Mouse (Mus musculus) ES-Bruce4 (cell line): ENCODE data around the gene Foxp1. TPM values are rescaled to one million over a fixed set of nuclear protein-coding genes. Genes with fewer than 3 reads are reported as not detected.

Source experiments
- H3K27ac ChIP-seq: 2 replicates; pipeline ENCODE4 v1.5.1; 2012; ENCODE audit warnings: low read length, inconsistent platforms; ENCODE audit not compliant: insufficient read depth
- H3K27me3 ChIP-seq: 2 replicates; pipeline ENCODE4 v1.6.1; 2012; ENCODE audit warnings: mild to moderate bottlenecking, low read length, inconsistent platforms; ENCODE audit not compliant: control insufficient read depth, poor library complexity, insufficient read depth, severe bottlenecking
- H3K36me3 ChIP-seq: 2 replicates; pipeline ENCODE4 v1.6.1; 2012; ENCODE audit warnings: inconsistent platforms, mild to moderate bottlenecking, low read length, moderate library complexity; ENCODE audit not compliant: control insufficient read depth, poor library complexity, insufficient read depth, severe bottlenecking
- H3K4me1 ChIP-seq: one replicate; pipeline ENCODE4 v1.8.1; 2011; ENCODE audit warnings: low read length; ENCODE audit not compliant: control insufficient read depth, insufficient read depth
- H3K4me3 ChIP-seq: 2 replicates; pipeline ENCODE4 v1.5.1; 2011; ENCODE audit warnings: low read depth, mild to moderate bottlenecking, low read length
- H3K9ac ChIP-seq: 2 replicates; pipeline ENCODE4 v1.6.1; 2012; ENCODE audit warnings: low read depth, mild to moderate bottlenecking, inconsistent platforms; ENCODE audit not compliant: poor library complexity, severe bottlenecking
- H3K9me3 ChIP-seq: replicated peaks from 2 replicates; pipeline ENCODE4 v1.6.1; 2012; ENCODE audit warnings: mild to moderate bottlenecking, low read length, inconsistent platforms; ENCODE audit not compliant: control insufficient read depth, poor library complexity, insufficient read depth, severe bottlenecking
- CTCF ChIP-seq: IDR thresholded peaks from one replicate; pipeline ENCODE4 v1.8.1; 2011; ENCODE audit warnings: low read depth, low read length
- EP300 ChIP-seq: IDR thresholded peaks from 2 replicates; pipeline ENCODE4 v1.6.1; 2011; ENCODE audit warnings: low read depth, low read length; ENCODE audit not compliant: insufficient read depth
- POLR2A ChIP-seq: IDR thresholded peaks from one replicate; pipeline ENCODE4 v1.8.1; 2011; ENCODE audit warnings: low read length; ENCODE audit not compliant: insufficient read depth
- polyA plus RNA-seq: library from polyadenylated mRNA; stranded (reverse); fragments of >200 nt; gene quantifications from 2 replicates; pipeline ENCODE4 v1.2.4, GENCODE M21; 2011; ENCODE audit warnings: low read depth; ENCODE audit not compliant: missing spikeins, insufficient read depth, insufficient read length

Gene Foxp1
- polyA plus RNA-seq, 1 experiment = 33.5 TPM

DNA sequence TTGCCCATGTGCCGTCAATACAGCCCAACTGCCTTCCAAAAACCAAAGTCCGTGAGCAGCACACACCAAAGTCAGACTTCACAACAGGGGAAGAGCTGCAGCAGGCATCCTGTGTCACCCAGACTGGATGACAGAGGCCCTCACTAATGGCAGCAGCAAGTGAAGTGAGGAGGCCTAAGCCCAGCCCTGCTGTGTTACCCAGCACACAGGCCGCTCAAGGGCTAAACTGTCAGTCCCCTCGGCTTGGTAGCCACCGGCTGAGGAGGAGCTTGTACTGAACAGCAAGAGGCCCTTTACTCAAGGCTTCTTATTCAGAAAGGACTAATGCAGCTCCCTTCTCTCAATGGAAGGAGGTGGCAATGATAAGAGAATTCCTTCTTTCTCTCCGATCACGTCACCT lies 336.0 kb downstream of the Foxp1 start:
- Histone ChIP-seq H3K9ac (no peak overlapping the region), H3K27ac (no peak overlapping the region), H3K27me3 (no peaks in the 10 kb centered on the region), H3K4me1 (no peaks in the 10 kb centered on the region), H3K36me3 (no peaks in the 10 kb centered on the region), H3K9me3 (no peaks in the 10 kb centered on the region), H3K4me3 (no peak overlapping the region)
- no peak for TF ChIP-seq EP300
- TF ChIP-seq POLR2A = no peak
- TF ChIP-seq CTCF = no peak

DNA sequence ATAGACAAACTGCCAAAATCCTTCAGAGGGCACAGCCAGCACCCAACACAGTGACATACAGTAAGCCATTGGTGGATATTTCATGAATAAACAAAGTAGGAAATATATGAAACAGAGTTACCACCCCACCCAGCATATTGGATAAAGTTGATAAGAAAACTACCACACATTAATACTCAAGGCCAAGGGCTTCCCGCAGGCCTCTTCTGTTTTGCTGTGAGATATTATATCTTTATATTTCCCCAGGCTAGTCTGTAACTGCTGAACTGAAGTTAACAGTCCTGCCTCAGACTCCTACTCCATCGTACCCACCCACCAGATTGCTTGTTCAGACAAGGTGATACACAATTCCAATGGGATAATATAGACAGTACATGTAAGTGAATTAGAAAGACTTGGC lies 336.7 kb downstream of the Foxp1 start:
- no peaks in the 10 kb centered on the region for H3K9me3 ChIP-seq
- H3K36me3 ChIP-seq = no peaks in the 10 kb centered on the region
- H3K4me1 ChIP-seq = no peaks in the 10 kb centered on the region
- TF ChIP-seq POLR2A (no peak), EP300 (no peak)
- H3K27ac ChIP-seq = no peak overlapping the region
- H3K27me3 ChIP-seq = no peaks in the 10 kb centered on the region
- H3K4me3 ChIP-seq = no peak overlapping the region
- H3K9ac ChIP-seq = no peak overlapping the region

DNA sequence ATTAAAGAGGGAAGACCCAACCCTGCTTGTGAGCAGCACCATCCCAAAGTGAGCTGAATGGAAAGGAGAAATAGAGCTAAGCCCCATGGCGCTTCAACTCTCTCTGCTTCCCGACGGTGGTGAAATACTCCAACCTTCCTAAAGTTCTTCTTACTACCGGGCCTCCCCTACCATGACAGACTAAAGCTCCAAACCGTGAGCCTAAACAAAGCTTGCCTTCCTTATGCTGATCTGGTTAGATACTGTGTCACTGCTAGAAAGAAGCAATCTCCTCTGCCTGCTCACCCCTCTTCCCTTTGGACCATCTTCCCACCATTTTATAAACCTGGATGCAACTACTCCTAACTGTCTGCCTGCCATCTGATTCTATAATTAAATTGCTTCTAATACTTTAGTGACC lies 338.5 kb downstream of the Foxp1 start:
- Histone ChIP-seq H3K27me3 (no peaks in the 10 kb centered on the region), H3K4me3 (no peak overlapping the region), H3K4me1 (no peaks in the 10 kb centered on the region), H3K9me3 (no peaks in the 10 kb centered on the region), H3K27ac (no peak overlapping the region), H3K9ac (no peak overlapping the region), H3K36me3 (no peaks in the 10 kb centered on the region)
- TF ChIP-seq CTCF (no peak), POLR2A (no peak), EP300 (no peak)

DNA sequence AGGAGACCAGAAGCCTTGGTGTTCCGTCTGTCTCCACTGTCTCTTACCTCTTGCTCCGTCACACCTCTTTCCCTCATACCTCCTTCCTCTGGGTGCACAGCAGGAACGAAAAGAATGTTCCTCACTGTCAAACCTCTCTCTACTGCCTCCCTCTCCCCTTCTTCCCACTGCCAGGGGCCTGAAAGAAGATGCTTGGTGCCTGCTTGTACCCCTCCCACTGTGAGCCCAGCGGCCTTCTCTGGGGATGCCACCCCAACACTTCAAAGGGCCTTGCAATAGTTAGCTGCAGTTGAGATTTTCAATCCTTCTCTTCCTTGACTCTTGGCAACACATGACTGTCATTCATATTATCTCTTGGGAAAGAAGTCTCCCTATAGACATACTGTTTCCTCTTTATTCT lies 339.7 kb downstream of the Foxp1 start:
- no peak overlapping the region for H3K27ac ChIP-seq
- no peaks in the 10 kb centered on the region for H3K4me1 ChIP-seq
- H3K27me3 ChIP-seq = no peaks in the 10 kb centered on the region
- no peak overlapping the region for H3K9ac ChIP-seq
- no peaks in the 10 kb centered on the region for H3K9me3 ChIP-seq
- no peak overlapping the region for H3K4me3 ChIP-seq
- no peaks in the 10 kb centered on the region for H3K36me3 ChIP-seq
- TF ChIP-seq POLR2A = no peak

DNA sequence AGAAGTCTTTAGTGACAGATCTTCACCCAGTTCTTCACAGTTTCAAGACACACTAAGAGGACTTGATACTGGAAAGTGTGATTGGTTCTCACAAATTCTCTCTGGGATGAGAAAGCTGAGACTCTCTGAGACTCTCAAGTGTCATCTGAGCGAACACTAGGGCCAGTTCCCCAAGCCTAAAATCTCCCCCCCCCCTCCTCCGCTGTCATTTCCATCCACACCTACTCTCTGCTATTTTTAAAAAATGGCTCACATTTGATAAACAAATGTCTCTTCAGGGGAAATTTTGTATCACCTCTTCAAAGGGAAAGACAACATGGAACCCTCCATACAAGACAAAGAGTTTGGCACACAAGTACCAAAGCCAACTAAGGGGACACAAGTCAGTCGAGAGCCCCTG lies 346.3 kb downstream of the Foxp1 start:
- Histone ChIP-seq H3K27ac (no peak overlapping the region), H3K27me3 (no peaks in the 10 kb centered on the region), H3K4me3 (no peak overlapping the region), H3K4me1 (no peaks in the 10 kb centered on the region), H3K9me3 (no peaks in the 10 kb centered on the region), H3K36me3 (no peaks in the 10 kb centered on the region), H3K9ac (no peak overlapping the region)
- TF ChIP-seq POLR2A (no peak), CTCF (no peak), EP300 (no peak)

DNA sequence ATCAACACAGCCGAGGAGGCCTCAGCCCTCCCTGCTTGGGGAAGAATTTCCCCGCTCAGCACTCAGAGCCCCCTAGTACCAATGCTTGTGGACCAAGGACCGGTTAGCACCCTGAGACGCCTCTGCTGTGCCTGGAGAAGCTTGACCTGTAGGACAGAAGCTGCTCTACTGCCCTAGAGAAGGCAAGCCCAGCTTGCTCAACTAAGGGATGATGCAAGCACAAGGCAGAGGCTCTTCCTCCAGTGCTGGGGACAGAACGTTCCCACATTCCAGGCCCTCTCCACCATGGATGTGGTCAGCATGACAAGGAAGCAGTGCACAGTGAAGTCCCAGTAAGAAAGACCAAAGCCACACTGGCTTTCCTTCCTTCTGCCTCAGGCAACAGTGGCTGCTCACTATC lies 347.1 kb downstream of the Foxp1 start:
- Histone ChIP-seq H3K36me3 (no peaks in the 10 kb centered on the region), H3K4me3 (no peak overlapping the region), H3K9me3 (no peaks in the 10 kb centered on the region), H3K9ac (no peak overlapping the region), H3K4me1 (no peaks in the 10 kb centered on the region), H3K27me3 (no peaks in the 10 kb centered on the region), H3K27ac (no peak overlapping the region)
- TF ChIP-seq CTCF = no peak
- no peak for TF ChIP-seq EP300
- TF ChIP-seq POLR2A = no peak

DNA sequence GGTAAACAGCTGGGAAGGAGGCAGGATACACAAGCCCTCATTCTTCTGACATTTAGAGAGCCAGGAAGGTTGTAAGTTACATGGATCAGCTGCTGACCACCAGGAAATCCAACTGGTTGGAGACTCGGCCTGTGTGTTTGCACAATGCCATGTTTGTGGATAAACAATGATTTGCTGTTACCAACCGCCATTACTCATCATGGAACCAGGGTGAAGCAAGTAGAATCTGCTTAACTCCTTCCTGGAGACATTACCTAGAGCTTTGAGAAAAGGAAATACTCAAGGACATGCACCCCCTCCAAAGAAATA lies 348.7 kb downstream of the Foxp1 start:
- no peaks in the 10 kb centered on the region for H3K4me1 ChIP-seq
- no peak overlapping the region for H3K4me3 ChIP-seq
- H3K9me3 ChIP-seq = no peaks in the 10 kb centered on the region
- no peak overlapping the region for H3K9ac ChIP-seq
- no peaks in the 10 kb centered on the region for H3K36me3 ChIP-seq
- no peaks in the 10 kb centered on the region for H3K27me3 ChIP-seq
- no peak overlapping the region for H3K27ac ChIP-seq
- no peak for TF ChIP-seq CTCF
- no peak for TF ChIP-seq POLR2A
- TF ChIP-seq EP300 = no peak
